Mouse (Mus musculus): ENCODE results near the gene Rhebl1. TPM values are rescaled to one million over a fixed set of nuclear protein-coding genes. Genes with fewer than 3 reads are reported as not detected.

Rhebl1 gene
- polyA plus RNA-seq, 1 experiment from 2014 or later, result 5.9 TPM

DNA sequence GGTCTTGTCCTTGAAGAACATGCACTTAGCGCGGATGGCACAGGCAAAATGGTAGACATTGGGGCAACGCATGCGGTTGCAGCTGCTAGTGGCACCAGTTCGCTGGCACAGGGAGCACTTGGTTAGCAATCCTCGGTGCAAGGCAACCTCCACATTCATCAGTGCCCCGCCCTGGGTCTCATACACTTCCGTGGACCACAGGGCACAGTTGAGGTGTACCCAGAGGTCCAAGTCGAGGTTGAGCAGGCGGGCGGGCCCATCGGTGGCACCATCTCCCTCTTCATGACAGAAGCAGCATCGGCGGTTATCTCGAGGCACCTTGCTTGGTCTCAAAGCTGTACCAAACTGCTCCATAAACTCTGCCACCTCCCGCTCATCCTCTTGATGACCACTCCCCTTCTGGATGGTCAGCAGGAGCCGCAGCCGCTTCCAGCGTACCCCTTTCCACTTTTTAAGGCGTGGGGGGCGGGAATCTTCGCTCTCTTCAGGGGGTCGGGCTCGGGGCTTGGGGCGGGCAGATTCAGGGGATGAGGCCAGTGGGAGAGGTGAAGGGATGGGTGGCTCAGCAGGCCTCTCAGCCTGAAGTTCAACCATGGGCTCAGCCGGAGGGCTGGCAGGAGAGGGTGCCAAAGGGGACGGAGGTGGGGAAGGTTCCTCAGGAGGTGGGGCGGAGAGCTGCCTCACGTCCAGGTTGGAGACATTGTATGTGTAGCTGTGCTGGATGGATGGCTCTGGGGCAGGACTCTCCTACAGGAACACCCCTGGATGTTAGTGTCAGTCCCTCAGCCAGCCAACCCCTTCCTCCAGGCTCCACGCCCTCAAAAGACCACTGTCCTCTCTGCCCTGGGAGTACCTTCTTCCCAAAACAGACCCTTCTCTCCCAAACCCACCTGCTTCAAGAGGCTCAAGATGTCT is 54.4 kb downstream of the Rhebl1 start:
- Histone ChIP-seq H3K27ac (no peak overlapping the region), H3K27me3 (no peaks in the 10 kb centered on the region), H3K4me1 (replicated peaks) (peaks cover 7% of the 10 kb centered on the region), H3K9ac (no peak overlapping the region), H3K36me3 (peaks cover 99% of the 10 kb centered on the region), H3K9me3 (replicated peaks) (no peaks in the 10 kb centered on the region), H3K4me3 (no peak overlapping the region), H3K4me2 (no peak overlapping the region)
- 92% methylated on average over 30 of the region's 30 CpGs for WGBS
- ATAC-seq (replicated peaks; ENCODE audit: insufficient number of reproducible peaks, insufficient read depth, low FRiP score, low read depth), result no peak

DNA sequence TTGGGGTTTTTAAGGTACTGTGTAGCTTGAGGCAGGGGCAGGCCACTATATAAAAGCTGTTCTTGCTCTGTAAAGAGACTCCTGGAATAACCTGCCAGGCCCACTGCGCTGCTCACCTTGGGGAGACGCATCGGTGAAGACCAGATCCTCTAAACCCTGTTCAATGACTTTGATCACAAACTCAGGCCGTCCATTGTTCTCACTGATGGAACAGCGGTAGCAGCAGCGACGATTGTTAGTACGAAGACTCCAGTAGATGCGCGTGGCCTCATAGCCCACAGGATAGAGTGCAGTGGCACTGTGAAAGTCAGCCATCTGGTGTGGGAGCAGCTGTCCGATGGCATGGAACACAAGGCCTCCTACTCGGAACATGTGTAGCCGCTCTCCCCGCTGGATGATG is 55.2 kb downstream of the Rhebl1 start:
- no peak overlapping the region for H3K4me3 ChIP-seq
- no peaks in the 10 kb centered on the region for H3K9me3 ChIP-seq (replicated peaks)
- H3K4me1 ChIP-seq (replicated peaks), result peaks cover 7% of the 10 kb centered on the region
- H3K27ac ChIP-seq, result no peak overlapping the region
- WGBS, result 93% methylated on average over 14 of the region's 14 CpGs
- ATAC-seq (replicated peaks; ENCODE audit: insufficient number of reproducible peaks, insufficient read depth, low FRiP score, low read depth), result no peak
- H3K27me3 ChIP-seq, result no peaks in the 10 kb centered on the region
- H3K9ac ChIP-seq, result no peak overlapping the region
- H3K4me2 ChIP-seq, result no peak overlapping the region
- peaks cover 99% of the 10 kb centered on the region for H3K36me3 ChIP-seq

DNA sequence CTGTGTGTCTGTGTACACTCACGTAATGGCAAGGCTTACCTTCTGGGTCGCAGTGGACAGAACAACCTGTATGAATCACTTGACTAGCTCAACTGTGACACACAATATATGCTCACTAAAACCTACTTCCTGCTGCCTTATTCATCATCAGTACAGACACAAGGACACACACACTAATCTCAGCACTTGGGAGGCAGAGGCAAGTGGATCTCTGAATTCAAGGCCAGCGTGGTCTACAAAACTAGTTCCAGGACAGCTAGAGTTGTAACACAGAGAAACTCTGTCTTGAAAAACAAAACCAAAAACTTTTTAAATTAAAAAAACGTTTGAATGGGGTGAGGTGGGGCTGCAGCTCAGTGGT is 56.6 kb downstream of the Rhebl1 start:
- Histone ChIP-seq H3K36me3 (peaks cover 98% of the 10 kb centered on the region), H3K27ac (no peak overlapping the region), H3K9me3 (replicated peaks) (no peaks in the 10 kb centered on the region), H3K4me1 (replicated peaks) (peaks cover 9% of the 10 kb centered on the region), H3K4me2 (no peak overlapping the region), H3K27me3 (no peaks in the 10 kb centered on the region), H3K4me3 (no peak overlapping the region), H3K9ac (no peak overlapping the region)
- no peak for ATAC-seq (replicated peaks; ENCODE audit: insufficient number of reproducible peaks, insufficient read depth, low FRiP score, low read depth)
- WGBS, result 75% methylated on average over 4 of the region's 4 CpGs

DNA sequence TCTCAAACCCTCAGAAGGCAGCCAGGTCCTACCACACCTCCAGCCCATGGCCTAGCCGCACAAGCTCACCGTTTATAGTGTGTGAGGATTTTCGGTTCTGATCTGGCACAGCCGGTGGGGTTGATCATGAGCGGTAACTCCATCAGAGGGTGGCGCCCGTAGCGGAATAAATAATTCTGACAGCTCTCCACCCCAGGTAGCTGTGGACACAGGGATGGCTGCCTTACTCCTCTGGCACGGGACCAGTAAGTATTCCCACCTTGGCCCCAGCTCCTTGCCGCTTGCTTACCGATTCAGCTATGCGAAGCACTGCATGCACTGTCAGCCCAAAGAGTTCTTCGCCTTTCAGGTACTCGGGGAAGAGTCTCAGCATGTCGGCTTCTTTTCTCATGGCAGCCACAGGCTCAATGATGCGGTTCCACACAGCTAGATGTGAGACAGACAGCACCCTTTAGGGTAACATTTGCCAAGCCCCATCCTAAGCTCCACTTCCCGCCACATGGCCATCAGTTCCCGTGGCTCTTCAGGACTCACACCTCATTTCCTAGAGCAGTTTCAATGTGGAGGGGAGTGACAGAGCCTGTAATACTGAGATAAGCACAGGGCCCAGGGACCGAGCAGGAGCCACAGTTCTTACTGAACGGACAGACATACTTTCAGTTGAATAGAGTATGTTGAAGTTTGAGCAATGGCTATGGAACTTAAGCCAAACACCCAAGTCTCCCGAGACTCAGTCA is 57.2 kb downstream of the Rhebl1 start:
- peaks cover 93% of the 10 kb centered on the region for H3K36me3 ChIP-seq
- no peak overlapping the region for H3K4me3 ChIP-seq
- no peak for ATAC-seq (replicated peaks; ENCODE audit: insufficient number of reproducible peaks, insufficient read depth, low FRiP score, low read depth)
- H3K27ac ChIP-seq, result no peak overlapping the region
- H3K9ac ChIP-seq, result no peak overlapping the region
- no peak overlapping the region for H3K4me2 ChIP-seq
- no peaks in the 10 kb centered on the region for H3K9me3 ChIP-seq (replicated peaks)
- no peaks in the 10 kb centered on the region for H3K27me3 ChIP-seq
- H3K4me1 ChIP-seq (replicated peaks), result peaks cover 12% of the 10 kb centered on the region
- 91% methylated on average over 21 of the region's 21 CpGs for WGBS

DNA sequence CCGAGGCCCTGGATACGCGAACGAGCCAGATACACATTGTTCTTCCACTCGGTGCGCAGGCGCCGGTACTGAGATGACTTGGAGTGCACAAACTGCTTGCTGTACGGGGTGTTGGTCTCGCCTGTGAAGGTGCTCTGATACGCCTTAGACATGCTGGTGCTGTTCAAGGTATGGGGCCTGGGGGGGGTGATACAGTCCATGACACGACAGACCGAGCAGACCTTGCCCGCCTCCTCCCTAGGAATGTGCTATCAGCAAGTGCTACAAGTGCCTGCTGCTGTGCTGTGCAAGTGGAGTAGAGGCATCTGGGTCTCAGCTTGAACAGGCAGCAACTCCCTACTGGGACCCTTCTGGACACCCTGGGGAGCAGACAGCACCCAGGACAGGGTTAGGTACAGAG is 59.0 kb downstream of the Rhebl1 start:
- H3K36me3 ChIP-seq, result peaks cover 75% of the 10 kb centered on the region

DNA sequence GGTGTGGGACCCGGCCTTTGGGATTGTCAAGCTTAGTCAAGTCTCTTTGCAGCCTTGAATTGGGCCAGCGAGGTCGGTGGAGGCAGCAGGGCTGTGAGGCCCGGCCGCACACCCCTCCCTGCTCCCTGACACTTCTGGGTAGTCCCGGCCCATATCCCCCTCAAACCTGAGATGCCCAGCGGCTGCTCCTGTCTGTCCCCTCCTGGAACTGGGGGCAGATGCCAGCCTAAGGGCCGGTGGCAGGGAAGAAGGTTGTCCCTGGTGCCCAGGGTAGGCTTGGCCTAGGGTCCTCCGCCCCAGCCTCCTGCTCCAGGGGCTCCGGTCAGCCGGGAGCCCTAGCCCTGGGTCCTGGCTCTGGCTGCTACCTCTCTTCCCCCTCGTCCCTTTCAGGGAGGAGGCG is 60.3 kb downstream of the Rhebl1 start:
- Histone ChIP-seq H3K9ac (no peak overlapping the region), H3K4me1 (replicated peaks) (peaks cover 28% of the 10 kb centered on the region), H3K36me3 (peaks cover 65% of the 10 kb centered on the region), H3K9me3 (replicated peaks) (no peaks in the 10 kb centered on the region), H3K27ac (no peak overlapping the region), H3K4me2 (no peak overlapping the region), H3K27me3 (no peaks in the 10 kb centered on the region), H3K4me3 (no peak overlapping the region)
- ATAC-seq (replicated peaks; ENCODE audit: insufficient number of reproducible peaks, insufficient read depth, low FRiP score, low read depth), result no peak
- whole genome bisulfite sequencing, result 86% methylated on average over 13 of the region's 13 CpGs

More for the DNA sequence above, 59.0 kb downstream of the Rhebl1 start:
- H3K4me3 ChIP-seq, result no peak overlapping the region
- WGBS, result 76% methylated on average over 14 of the region's 14 CpGs
- no peaks in the 10 kb centered on the region for H3K27me3 ChIP-seq
- no peak for ATAC-seq (replicated peaks; ENCODE audit: insufficient number of reproducible peaks, insufficient read depth, low FRiP score, low read depth)
- H3K9me3 ChIP-seq (replicated peaks), result no peaks in the 10 kb centered on the region
- 0 out of 2 replicates have a peak overlapping the region, but pooled peaks have one; percentile 39 for H3K27ac ChIP-seq
- H3K9ac ChIP-seq, result no peak overlapping the region
- H3K4me1 ChIP-seq (replicated peaks), result peaks cover 17% of the 10 kb centered on the region
- no peak overlapping the region for H3K4me2 ChIP-seq

DNA sequence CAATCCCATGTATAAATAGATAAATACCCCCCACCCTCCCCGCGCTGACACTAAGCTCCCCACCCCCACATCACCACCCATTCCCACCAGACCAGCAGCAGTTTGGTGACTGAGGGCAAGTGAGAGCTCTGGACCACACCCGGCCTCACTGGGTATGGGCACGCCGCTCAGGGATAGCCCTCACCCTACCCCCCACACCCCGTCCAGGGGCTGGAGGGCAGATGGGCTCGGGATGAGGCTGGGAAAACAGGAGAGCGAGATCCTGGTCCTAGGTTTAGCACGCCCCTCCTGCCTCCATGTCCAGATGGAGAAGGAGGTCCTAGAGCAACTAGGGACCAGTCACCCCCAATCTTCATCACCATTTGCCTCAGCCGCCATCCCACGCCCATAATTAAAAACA is 61.1 kb downstream of the Rhebl1 start:
- no peak overlapping the region for H3K4me2 ChIP-seq
- 82% methylated on average over 11 of the region's 11 CpGs for WGBS
- no peak overlapping the region for H3K4me3 ChIP-seq
- H3K9ac ChIP-seq, result no peak overlapping the region
- no peaks in the 10 kb centered on the region for H3K27me3 ChIP-seq
- H3K36me3 ChIP-seq, result peaks cover 59% of the 10 kb centered on the region
- peak overlapping the region; percentile 99; the same call in 1 of the 2 replicates for H3K27ac ChIP-seq
- no peaks in the 10 kb centered on the region for H3K9me3 ChIP-seq (replicated peaks)
- H3K4me1 ChIP-seq (replicated peaks), result peaks cover 33% of the 10 kb centered on the region
- no peak for ATAC-seq (replicated peaks; ENCODE audit: insufficient number of reproducible peaks, insufficient read depth, low FRiP score, low read depth)

DNA sequence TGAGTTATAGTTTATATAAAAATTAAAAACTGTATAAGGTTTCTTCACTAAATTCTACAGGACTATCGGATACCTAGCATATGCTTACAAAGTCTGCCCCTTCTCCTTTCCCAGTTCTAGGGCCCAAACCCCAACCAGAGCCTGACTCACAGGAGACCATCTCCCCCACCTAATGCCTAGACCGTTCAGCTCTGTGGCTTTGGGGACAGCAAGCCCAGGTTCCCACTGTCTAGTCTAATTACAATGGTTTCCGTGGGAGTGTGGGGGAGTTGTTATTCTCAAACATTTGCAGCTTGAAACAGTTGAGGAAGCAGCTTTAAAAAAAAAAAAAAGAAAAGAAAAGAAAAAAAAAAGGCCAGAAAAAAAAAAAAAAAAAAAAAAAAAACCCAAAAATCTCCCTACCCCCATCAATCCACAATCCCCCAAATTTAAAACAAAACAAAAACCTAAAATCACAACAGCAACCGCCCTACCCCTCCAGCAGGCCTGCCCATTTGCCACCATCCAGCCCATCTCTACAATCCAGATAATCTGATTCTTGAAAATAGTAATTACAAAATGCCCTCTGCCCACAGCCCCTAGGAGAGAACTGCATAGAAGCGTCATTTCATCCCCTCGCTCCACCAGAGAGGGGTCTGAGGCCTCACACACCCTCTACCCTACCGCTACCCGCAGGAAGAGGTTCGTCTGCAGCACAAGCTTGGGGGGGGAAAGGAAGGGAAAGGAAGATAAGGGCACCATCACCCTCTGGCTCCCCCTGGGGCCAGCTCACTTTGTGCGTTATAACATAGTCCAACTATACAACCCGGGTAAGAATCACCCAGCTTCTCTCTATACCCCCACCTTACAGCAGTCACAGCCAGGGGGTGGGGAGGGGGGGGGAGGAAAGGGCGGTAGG is 61.9 kb downstream of the Rhebl1 start:
- Histone ChIP-seq H3K27ac (peak overlapping the region; percentile 99), H3K36me3 (peaks cover 50% of the 10 kb centered on the region), H3K9ac (no peak overlapping the region), H3K4me3 (0 out of 2 replicates have a peak overlapping the region, but pooled peaks have one; percentile 86), H3K9me3 (replicated peaks) (no peaks in the 10 kb centered on the region), H3K4me1 (replicated peaks) (peaks cover 39% of the 10 kb centered on the region), H3K27me3 (no peaks in the 10 kb centered on the region), H3K4me2 (peak overlapping the region; percentile 68; the same call in 1 of the 2 replicates)
- no peak for ATAC-seq (replicated peaks; ENCODE audit: insufficient number of reproducible peaks, insufficient read depth, low FRiP score, low read depth)
- WGBS, result 45% methylated on average over 12 of the region's 12 CpGs

DNA sequence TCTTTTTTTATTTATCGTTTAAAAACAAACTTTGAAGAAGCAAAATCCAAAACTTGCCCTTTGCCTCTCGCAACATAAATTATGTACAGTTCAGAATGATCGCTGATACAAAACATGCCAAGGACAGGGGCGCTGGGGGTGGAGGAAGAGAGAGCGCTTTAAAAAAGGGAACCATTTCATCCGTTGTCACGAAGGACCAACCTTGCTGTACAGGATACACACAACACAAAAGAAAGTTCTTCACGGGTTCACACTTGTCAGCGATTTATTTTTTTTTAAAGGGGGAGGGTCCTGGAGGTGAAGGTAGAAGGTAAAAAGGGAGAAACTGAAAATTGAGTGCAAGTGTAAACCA is 62.7 kb downstream of the Rhebl1 start:
- no peak for ATAC-seq (replicated peaks; ENCODE audit: insufficient number of reproducible peaks, insufficient read depth, low FRiP score, low read depth)
- 13% methylated on average over 9 of the region's 9 CpGs for WGBS
- H3K9ac ChIP-seq, result peak overlapping the region; percentile 85
- peak overlapping the region; percentile 99 for H3K27ac ChIP-seq
- peaks cover 47% of the 10 kb centered on the region for H3K4me1 ChIP-seq (replicated peaks)
- H3K4me2 ChIP-seq, result peak overlapping the region; percentile 68
- no peaks in the 10 kb centered on the region for H3K27me3 ChIP-seq
- H3K9me3 ChIP-seq (replicated peaks), result no peaks in the 10 kb centered on the region
- peak overlapping the region; percentile 86 for H3K4me3 ChIP-seq
- peaks cover 43% of the 10 kb centered on the region for H3K36me3 ChIP-seq

DNA sequence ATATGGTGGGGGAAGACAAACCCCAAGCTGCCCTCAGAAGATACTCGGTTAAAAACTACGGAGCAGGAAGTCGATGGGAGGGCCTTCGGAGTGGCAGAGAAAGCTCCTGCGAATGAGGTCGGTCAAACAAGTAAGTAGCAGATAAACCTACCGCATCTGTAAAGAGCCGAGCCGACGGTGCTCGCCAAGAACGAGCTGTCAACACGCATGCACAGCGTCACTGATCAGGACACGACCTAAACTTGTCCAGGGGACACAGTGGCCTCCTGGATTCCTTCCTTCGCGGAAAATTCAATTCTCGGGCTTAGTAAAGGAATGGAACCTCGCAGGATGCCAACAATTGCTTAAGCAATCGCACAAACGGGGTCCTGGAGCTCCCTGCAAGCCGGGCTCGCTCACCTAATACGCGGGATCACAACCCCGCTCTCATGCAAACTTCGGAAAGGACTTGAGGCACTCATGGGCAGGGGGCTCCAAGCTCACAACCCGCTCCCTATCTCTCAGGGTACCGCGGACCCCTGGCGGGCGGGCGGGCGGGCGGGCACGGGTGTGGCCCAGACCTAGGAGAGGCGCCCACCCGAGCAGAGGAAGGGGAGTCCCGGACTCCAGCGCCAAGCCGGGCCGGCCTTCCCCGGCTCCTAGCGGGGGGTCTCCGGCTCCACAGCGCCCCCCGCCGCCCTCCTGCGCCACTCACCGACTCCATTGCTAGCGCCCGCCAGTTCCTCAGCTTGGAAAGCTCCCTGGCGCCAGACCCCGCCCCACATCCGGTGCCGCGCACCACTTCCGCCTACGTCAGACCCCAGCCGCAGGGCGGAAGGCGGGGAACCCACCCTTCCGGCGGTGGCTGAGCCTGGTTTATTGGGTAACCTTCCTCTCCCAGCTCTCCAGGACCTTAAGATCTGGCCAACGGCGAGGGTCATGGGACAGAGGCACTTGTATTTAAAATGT is 63.3 kb downstream of the Rhebl1 start, which contains the start of gene Prkag1:
Gene Prkag1, minus strand, starts transcription at position 786 of the 948 bp plus-strand sequence.
- H3K36me3 ChIP-seq, result peaks cover 36% of the 10 kb centered on the region
- peak within 1 kb of the TSS; percentile 68 for H3K4me2 ChIP-seq
- H3K4me1 ChIP-seq (replicated peaks), result peaks cover 47% of the 10 kb centered on the region
- peak within 1 kb of the TSS; percentile 99 for H3K27ac ChIP-seq
- WGBS, result under 1% methylated on average over 60 of the region's 66 CpGs
- peak within 1 kb of the TSS; percentile 85 for H3K9ac ChIP-seq
- peak within 1 kb of the TSS; percentile 86 for H3K4me3 ChIP-seq
- peak; percentile 94 for ATAC-seq (replicated peaks; ENCODE audit: insufficient number of reproducible peaks, insufficient read depth, low FRiP score, low read depth)
- no peaks in the 10 kb centered on the region for H3K27me3 ChIP-seq
- no peaks in the 10 kb centered on the region for H3K9me3 ChIP-seq (replicated peaks)

Data from heart, embryonic 15.5 days (tissue).